Mouse (Mus musculus): Measurements from ENCODE around the gene Ptpn22. TPM values are rescaled to one million over a fixed set of nuclear protein-coding genes. Genes with fewer than 3 reads are reported as not detected.
A peak's percentile ranks its signal among the peaks of the same experiment; 100 is the strongest.
"Not testable (repeated sequence)": the region's sequence is repeated elsewhere in the genome, so short reads cannot be mapped to it uniquely, and the experiment has no call there.

The Ptpn22 gene
- 0.28 and 0.62 TPM in 2 replicates for polyA plus RNA-seq (2011; ENCODE audit: insufficient read length, low read depth, missing spikeins)

DNA sequence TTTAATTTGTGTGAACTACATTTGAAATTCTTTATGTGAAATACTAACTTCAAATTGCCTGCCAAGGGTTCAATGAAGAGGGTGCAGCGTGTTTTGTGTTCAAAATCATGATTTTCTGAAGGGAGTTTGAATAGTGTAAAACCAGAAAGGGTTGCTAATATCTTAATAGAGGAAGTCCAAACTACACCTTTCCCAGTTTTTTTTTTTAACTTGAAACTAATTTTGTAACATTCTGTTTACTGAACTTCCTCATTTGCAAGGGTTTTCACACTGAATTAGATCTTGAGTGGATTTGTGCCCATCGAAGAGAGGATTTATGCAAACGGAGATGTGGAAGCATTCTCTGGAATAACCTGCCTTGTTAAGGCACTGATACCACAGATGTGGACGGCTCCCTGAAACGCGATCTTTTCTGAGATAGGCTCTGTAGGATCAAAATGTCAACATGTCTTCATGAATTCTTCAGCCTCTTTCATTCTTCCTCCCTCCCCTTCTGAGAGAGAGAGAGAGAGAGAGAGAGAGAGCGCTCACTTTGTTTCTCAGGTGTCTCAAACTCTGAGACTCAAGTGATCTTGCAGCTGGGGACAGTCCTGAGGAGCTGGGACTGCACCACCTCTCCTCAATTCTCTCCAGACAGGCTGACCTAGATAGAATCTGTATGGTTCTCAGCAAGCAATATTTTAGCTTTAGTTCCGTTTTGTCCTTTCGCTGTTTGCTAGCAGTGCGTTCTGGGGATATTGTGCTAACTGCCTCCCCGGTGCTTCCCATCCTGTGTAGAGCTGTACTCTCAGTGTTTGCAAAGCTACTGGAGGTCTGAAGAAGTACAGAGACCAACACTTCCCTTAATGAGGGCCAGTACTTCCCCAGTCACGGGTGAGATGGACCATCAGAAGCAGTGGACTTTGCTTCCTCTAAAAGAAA, at the start of gene Ptpn22:
Gene Ptpn22 (plus strand): TSS at position 915 of the 921 bp plus-strand sequence.
- H3K4me3 ChIP-seq (ENCODE audit: insufficient read depth, low read length): no peak within 1 kb of the TSS
- TF ChIP-seq POLR2A (IDR thresholded peaks at IDR 0.05; ENCODE audit: low read depth, low read length) (no peak), CTCF (IDR thresholded peaks at IDR 0.05; ENCODE audit: borderline replicate concordance, insufficient read depth, low read length) (no peak)
- H3K27ac ChIP-seq (ENCODE audit: insufficient read depth, low read length): 0 out of 2 replicates have a peak within 1 kb of the TSS, but pooled peaks have one; percentile 17
- H3K4me1 ChIP-seq (ENCODE audit: control insufficient read depth, insufficient read depth, low read length): peaks cover 6% of the 10 kb centered on the region; the same call in 1 of the 2 replicates

DNA sequence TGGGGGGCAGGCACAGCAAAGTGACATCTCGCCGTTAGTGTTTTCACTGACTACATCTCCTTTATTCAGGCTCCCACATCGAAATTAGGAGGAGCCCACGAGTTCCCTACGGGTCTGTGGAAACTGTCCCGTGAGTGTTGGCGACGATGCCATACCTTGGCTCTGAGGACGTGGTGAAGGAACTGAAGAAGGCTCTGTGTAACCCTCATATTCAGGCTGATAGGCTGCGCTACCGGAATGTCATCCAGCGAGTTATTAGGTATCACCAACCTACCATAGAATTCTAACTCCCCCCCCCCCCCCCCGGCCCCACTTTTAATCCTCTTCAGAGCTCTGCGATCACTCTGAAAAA, 49.8 kb upstream of the Ptpn22 start:
- TF ChIP-seq POLR2A (IDR thresholded peaks at IDR 0.05; ENCODE audit: low read depth, low read length): no peak
- no peak for TF ChIP-seq CTCF (IDR thresholded peaks at IDR 0.05; ENCODE audit: borderline replicate concordance, insufficient read depth, low read length)
- H3K4me1 ChIP-seq (ENCODE audit: control insufficient read depth, insufficient read depth, low read length): peaks cover 2% of the 10 kb centered on the region; the same call in 1 of the 2 replicates
- H3K27ac ChIP-seq (ENCODE audit: insufficient read depth, low read length): peak overlapping the region; percentile 90
- H3K4me3 ChIP-seq (ENCODE audit: insufficient read depth, low read length): peak overlapping the region; percentile 91

- TF ChIP-seq POLR2A (IDR thresholded peaks at IDR 0.05; ENCODE audit: low read depth, low read length) (no peak), CTCF (IDR thresholded peaks at IDR 0.05; ENCODE audit: borderline replicate concordance, insufficient read depth, low read length) (no peak)
- H3K27ac ChIP-seq (ENCODE audit: insufficient read depth, low read length): no peak overlapping the region
- H3K4me1 ChIP-seq (ENCODE audit: control insufficient read depth, insufficient read depth, low read length): peaks cover 2% of the 10 kb centered on the region; the same call in 1 of the 2 replicates
- no peak overlapping the region for H3K4me3 ChIP-seq (ENCODE audit: insufficient read depth, low read length)
These were observed 48.6 kb upstream of the Ptpn22 start for GRCm38 (mm10) chr3:103810967-103811366.

- TF ChIP-seq POLR2A (IDR thresholded peaks at IDR 0.05; ENCODE audit: low read depth, low read length) (no peak), CTCF (IDR thresholded peaks at IDR 0.05; ENCODE audit: borderline replicate concordance, insufficient read depth, low read length) (no peak)
- H3K4me3 ChIP-seq (ENCODE audit: insufficient read depth, low read length): no peak overlapping the region
- no peak overlapping the region for H3K27ac ChIP-seq (ENCODE audit: insufficient read depth, low read length)
- peaks cover 12% of the 10 kb centered on the region for H3K4me1 ChIP-seq (ENCODE audit: control insufficient read depth, insufficient read depth, low read length)
These were observed 32.0 kb upstream of the Ptpn22 start for GRCm38 (mm10) chr3:103827548-103827947.

GRCm38 (mm10) chr3:103829036-103829435, 30.6 kb upstream of the Ptpn22 start:
- H3K4me1 ChIP-seq (ENCODE audit: control insufficient read depth, insufficient read depth, low read length): peaks cover 12% of the 10 kb centered on the region
- no peak overlapping the region for H3K27ac ChIP-seq (ENCODE audit: insufficient read depth, low read length)
- H3K4me3 ChIP-seq (ENCODE audit: insufficient read depth, low read length): no peak overlapping the region
- no peak for TF ChIP-seq CTCF (IDR thresholded peaks at IDR 0.05; ENCODE audit: borderline replicate concordance, insufficient read depth, low read length)
- TF ChIP-seq POLR2A (IDR thresholded peaks at IDR 0.05; ENCODE audit: low read depth, low read length): no peak

- not testable (repeated sequence) for H3K4me3 ChIP-seq (ENCODE audit: insufficient read depth, low read length)
- Histone ChIP-seq H3K4me1 (ENCODE audit: control insufficient read depth, insufficient read depth, low read length) (peaks cover 12% of the 10 kb centered on the region), H3K27ac (ENCODE audit: insufficient read depth, low read length) (peak overlapping the region; percentile 78)
These were observed 28.9 kb upstream of the Ptpn22 start for GRCm38 (mm10) chr3:103830681-103831080.

- no peak overlapping the region for H3K4me3 ChIP-seq (ENCODE audit: insufficient read depth, low read length)
- peak overlapping the region; percentile 42; the same call in 1 of the 2 replicates for H3K27ac ChIP-seq (ENCODE audit: insufficient read depth, low read length)
- TF ChIP-seq CTCF (IDR thresholded peaks at IDR 0.05; ENCODE audit: borderline replicate concordance, insufficient read depth, low read length) (no peak), POLR2A (IDR thresholded peaks at IDR 0.05; ENCODE audit: low read depth, low read length) (no peak)
- peaks cover 12% of the 10 kb centered on the region for H3K4me1 ChIP-seq (ENCODE audit: control insufficient read depth, insufficient read depth, low read length)
These were observed 28.4 kb upstream of the Ptpn22 start for GRCm38 (mm10) chr3:103831146-103831545.

DNA sequence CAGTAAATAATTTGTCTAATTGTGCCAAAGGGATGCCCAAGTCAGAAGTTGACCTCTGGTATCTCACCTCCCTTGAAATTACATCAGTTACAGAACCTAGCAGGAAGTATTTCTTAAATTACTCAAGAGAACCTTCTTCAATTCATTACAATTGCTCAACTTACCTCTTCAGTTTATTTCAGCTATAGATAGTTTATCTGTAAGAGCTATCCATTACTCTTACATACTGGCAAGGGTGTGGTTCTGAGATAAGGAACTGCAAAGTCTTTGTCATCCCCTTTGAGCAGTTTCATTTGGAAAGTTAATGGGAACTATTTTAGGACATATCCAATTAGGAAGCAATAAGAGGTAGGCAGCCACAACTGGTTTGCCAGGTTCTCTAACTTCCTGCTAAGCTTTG, 27.2 kb upstream of the Ptpn22 start, which contains the start of gene Bcl2l15:
Gene Bcl2l15 (plus strand): TSS at position 176 of the 400 bp plus-strand sequence.
- Histone ChIP-seq H3K4me3 (ENCODE audit: insufficient read depth, low read length) (no peak within 1 kb of the TSS), H3K27ac (ENCODE audit: insufficient read depth, low read length) (no peak within 1 kb of the TSS; the same call in 1 of the 2 replicates), H3K4me1 (ENCODE audit: control insufficient read depth, insufficient read depth, low read length) (peaks cover 12% of the 10 kb centered on the region)
- TF ChIP-seq POLR2A (IDR thresholded peaks at IDR 0.05; ENCODE audit: low read depth, low read length): no peak
- no peak for TF ChIP-seq CTCF (IDR thresholded peaks at IDR 0.05; ENCODE audit: borderline replicate concordance, insufficient read depth, low read length)

GRCm38 (mm10) chr3:103834001-103834400, 25.6 kb upstream of the Ptpn22 start:
- no peak for TF ChIP-seq CTCF (IDR thresholded peaks at IDR 0.05; ENCODE audit: borderline replicate concordance, insufficient read depth, low read length)
- Histone ChIP-seq H3K4me3 (ENCODE audit: insufficient read depth, low read length) (no peak overlapping the region), H3K4me1 (ENCODE audit: control insufficient read depth, insufficient read depth, low read length) (peaks cover 12% of the 10 kb centered on the region), H3K27ac (ENCODE audit: insufficient read depth, low read length) (no peak overlapping the region)

DNA sequence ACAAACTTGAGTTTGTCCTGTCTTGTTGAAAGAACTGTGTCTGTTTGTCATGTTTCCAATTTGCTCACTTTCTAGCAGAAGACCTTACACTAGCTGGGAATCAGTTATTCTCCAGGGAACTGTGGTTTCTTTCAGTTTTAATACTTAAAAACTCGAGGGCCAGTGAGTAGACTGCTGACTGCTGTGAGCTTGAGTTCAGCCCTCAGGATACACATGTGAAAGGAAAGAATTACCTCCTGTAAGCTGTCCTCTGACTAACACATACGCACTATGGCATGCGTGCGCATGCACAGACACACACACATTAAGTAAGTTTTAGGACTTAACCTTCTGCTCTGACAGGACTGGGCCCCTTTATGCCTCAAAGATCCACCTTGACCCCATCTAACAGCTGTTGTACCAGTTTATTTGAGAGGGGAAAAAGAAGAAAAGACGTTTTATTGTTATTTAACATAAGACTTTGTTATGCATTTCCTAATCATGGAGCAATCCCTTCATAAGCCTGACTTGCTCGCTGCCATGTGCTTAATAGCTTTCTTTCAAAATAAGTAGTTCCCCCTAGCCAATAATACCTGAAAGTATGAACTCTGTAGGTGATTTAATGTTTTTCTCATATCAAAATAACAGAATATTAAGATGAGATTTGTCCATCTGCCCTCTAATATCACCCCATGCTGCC, 24.2 kb upstream of the Ptpn22 start:
- TF ChIP-seq CTCF (IDR thresholded peaks at IDR 0.05; ENCODE audit: borderline replicate concordance, insufficient read depth, low read length) (no peak), POLR2A (IDR thresholded peaks at IDR 0.05; ENCODE audit: low read depth, low read length) (no peak)
- Histone ChIP-seq H3K27ac (ENCODE audit: insufficient read depth, low read length) (no peak overlapping the region), H3K4me1 (ENCODE audit: control insufficient read depth, insufficient read depth, low read length) (peaks cover 9% of the 10 kb centered on the region), H3K4me3 (ENCODE audit: insufficient read depth, low read length) (no peak overlapping the region)

Data from embryonic fibroblast, embryonic 13.5 days (primary cell).